Mouse (Mus musculus): ENCODE measurements at regions not wholly inside any gene's neighbourhood (a gene's known extent, or its start where the extent isn't known, plus 50 kb on each side); places are given as distances from the start of the nearest gene placed in this dataset.

DNA sequence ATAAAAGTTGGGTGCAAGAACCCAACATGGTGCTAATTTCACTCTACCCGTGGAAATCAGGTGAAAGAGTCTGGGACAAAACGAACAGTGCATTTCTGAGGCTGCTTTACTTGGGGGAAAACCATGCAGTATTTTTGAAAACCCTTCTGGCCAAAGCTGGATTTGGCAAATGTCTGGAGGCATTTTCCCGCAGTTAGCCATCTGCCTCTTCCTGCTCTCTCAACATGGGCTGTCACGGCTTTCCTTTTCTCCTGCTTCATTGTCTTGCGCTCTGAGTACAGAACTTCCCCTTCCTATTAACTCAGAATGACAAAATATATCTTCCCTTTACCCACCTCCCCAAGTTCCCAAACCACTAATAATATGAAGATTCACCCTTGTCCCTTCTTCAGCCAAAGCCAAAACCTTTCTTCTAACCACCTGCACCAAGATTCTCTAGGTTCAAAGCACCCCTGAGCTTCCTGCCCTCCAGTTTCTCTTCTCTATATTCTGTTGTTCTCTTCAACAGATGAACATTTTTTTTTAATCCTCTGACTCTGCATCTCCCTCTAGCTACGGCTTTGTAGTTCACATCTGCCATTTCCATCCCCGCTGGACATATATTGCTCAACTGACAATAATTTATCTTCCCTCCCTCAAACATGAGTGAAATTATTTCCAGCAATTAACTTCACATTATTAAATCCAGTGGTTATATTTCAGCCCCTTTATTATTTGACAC is 57.5 kb upstream of the 4930583I09Rik start:
- Histone ChIP-seq H3K27ac (ENCODE audit: low read depth, low read length) (no peak overlapping the region), H3K9me3 (ENCODE audit: control insufficient read depth, low read length) (no peaks in the 10 kb centered on the region), H3K27me3 (replicated peaks; ENCODE audit: control insufficient read depth, insufficient read depth, low read length) (no peaks in the 10 kb centered on the region), H3K4me1 (ENCODE audit: control insufficient read depth, insufficient read depth, low read depth, low read length) (no peaks in the 10 kb centered on the region), H3K36me3 (ENCODE audit: control insufficient read depth, insufficient read depth, low read length) (no peaks in the 10 kb centered on the region), H3K4me3 (ENCODE audit: low read length) (no peak overlapping the region), H3K4me2 (ENCODE audit: low read length) (no peak overlapping the region), H3K9ac (ENCODE audit: low read depth, low read length) (no peak overlapping the region)
- WGBS = 66% methylated on average over 7 of the region's 7 CpGs
- ATAC-seq = no peak
